Mouse (Mus musculus) embryo, embryonic 9.5 days (tissue): Measurements from ENCODE around the gene Lysmd2.
A peak's percentile ranks its signal among the peaks of the same experiment; 100 is the strongest.
"Not testable (repeated sequence)": the region's sequence is repeated elsewhere in the genome, so short reads cannot be mapped to it uniquely, and the experiment has no call there.

ENCODE experiments used
- DNase-seq: peaks from one replicate; pipeline ENCODE4 v3.0.0-alpha.2; 2017; ENCODE audit errors: extremely low spot score

The Lysmd2 gene

DNA sequence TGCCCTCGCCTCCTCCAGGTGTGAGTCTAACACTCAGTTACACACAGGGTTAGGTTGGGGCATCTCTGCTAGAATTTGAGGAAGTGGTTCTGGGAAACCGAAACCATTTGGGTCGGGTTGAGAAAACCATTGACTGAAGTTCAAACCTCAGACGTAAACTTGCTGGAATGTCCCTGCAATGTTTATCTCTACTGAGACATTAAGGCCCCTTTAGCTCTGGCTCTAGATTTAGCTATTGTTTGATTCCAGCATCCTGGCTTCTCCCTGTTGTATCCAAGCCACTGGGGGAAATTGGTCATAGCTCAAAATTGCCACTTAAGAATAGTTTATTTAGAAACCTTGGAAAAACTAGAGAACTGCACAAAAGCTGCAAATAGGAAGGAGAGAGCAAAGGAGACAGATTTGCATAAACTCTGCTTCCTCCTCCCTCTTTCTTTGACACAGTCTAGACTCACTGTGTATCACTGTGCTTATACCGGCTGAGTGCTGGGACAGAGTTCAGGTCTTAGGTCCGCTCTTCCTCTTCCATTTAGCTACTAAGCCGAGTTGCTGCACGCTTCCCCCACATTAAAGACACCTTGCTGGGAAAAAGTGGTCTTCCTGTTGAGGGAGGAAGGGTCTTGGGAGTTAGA, 5.4 kb downstream of the Lysmd2 start:
- no peak for DNase-seq

DNA sequence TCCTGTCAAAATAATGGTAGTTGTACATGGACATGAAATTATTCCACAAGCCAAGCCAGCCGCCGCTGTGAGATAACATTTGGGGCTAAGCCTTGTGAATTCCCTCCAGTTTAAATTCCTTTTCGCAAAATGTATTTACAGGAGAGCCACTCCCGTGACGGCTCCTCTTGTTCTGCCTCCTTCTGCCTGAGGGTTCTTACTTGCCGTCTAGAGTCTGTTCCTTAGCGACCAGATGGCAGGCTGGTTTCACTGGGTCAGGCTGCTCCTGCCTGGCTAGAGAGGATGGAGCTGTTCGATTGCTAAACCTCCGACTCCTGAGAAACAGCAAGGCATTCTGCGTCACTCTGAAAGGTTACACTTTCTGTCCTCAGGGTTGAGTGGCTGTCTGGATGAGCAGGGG, 6.6 kb downstream of the Lysmd2 start:
- DNase-seq, result no peak

DNA sequence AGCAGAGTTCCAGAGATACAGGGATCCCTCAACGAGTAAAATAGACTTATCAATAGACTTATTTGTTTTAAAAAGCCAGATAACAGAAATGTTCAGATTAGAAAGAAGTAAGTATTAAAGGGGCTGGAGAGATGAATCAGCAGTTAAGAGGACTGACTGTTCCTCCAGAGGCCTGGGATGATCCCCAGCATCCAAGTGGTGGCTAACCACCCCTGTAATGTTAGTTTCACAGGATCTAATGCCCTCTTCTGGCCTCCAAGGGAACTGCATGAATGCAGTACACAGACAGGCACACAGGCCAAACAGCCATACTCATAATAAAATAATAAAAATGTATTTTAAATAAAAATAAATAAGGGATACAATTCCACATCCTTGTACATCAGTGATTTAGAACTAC, 7.4 kb downstream of the Lysmd2 start:
- peak; percentile 35 for DNase-seq

DNA sequence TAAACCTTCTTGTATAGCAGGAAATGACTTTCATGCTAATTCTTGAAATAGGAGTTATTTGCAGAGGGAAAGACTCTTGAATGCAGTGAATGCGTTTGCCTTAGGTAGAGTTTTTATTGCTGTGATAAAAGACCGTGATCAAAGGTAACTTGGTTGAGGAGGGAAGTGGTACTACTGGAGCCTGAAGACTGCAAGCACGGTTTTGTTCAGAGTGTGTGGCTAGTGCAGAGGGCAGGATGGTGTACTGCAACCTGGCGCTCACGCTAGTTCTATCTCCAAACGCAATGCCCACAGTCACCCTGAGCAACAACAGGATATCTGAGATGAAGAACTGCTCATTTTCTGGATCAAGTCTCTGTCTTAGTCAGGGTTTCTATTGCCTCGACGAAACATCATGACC, 8.1 kb downstream of the Lysmd2 start:
- no peak for DNase-seq

DNA sequence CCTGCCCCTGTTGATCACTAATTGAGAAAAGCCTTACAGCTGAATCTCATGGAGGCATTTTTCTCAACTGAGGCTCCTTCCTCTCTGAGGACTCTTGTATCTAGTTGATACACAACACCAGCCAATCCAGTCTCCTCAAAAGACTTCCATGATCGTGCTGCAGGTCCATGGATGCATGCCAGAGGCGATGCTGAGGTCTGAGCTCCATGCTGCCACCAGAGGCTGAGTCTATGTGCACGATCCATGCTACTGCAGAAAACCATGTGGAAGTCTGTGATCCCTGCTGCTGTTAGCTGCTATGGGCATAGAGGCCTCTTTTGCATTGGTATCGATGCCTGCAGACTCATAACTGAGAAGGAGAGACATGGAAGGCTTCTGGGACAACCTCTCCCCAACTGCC, 8.7 kb downstream of the Lysmd2 start:
- DNase-seq, result no peak

DNA sequence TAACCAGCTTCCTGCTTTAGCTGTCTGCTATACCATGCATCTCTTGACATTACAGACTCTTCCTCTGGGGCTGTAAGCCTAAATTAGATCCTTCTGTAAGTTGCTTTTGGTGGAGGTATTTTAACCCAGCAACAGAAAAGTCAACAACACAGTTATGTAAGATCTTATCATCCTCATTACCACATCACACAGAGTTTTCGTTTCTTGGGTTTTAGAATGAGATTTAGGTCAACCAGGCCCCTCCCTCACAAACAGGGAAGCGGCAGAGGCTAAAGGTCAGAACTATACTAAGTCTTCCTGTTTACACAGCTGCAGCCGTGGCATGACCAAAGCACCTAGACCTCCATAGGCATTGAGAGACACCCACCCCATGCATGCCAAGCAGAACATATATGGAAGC, 19.9 kb downstream of the Lysmd2 start:
- peak; percentile 27 for DNase-seq

DNA sequence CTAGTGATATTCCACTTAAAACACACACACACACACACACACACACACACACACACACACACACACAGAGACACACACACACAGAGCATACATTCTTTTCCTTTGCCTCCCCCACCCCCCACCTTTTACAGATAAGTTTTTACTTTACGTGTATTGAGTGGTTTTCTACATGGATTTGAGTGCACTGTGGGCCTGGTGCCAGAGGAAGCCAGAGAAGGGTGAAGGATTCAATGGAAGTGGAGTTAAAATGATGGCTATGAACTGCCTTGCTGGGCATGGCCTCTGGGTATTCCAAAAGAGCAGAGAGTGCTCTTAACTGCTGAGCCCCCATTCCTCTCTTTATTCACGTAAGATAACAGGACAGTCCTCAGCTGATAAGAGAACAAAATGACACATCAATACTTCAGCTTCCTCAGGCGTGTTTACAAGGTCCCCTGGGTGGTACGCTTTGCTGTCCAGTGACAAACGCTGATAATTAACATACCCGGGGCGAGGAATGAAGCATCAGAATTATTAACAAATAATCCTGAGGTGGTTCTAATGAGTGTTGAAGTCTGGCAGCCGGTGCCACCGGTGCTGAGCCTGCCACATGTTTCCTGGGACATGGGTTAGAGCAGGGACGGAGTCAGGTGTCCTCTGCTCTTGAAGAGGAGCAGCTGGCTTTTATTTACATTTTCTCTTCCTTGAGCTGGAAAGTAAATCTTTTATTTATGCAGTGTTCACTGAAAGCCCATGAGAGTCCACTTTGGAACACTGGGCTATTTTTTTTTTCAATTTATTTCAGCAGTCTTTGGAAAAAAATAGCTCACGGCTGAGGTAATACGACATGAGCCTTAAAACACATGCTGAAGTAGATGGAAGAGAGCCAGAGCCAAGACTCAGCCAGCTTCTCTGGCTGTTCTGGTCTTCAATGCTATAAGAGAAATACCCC, 28.7 kb downstream of the Lysmd2 start:
- DNase-seq, result no peak

DNA sequence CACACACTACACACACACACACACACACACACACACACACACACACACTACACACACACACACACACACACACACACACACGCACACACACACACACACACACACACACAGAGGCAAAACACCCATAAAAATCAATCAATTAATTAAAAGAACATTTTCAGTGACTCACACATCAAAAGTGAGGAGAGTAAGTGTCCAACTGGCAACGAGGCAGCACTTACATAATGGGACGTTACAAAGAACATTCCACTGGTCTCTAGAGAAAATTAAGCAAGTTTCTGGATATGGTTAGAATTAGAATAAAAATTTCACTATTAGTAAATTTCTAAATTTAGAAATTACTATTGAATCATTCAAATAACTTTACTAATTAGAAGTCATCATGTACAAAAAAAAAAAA, 30.9 kb downstream of the Lysmd2 start:
- DNase-seq, result not testable (repeated sequence)

DNA sequence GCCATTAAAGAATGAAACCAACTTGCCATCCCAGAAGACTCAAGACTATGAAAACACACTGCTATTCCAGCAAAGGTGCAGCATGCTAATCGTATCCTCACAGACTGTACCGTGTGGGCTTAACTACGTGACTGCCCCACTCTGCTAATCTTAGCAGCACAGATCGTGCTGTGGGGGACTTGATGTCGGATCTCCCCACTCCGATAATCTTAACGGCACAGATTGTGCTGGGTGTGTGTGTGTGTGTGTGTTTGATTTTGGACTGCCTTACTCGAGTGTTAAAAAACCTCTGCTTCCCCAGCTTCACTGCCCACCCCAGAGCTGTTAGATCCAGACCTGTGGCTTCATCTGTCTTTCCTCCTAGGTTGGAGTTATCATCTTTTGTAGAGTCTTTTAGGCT, 35.4 kb downstream of the Lysmd2 start:
- no peak for DNase-seq

DNA sequence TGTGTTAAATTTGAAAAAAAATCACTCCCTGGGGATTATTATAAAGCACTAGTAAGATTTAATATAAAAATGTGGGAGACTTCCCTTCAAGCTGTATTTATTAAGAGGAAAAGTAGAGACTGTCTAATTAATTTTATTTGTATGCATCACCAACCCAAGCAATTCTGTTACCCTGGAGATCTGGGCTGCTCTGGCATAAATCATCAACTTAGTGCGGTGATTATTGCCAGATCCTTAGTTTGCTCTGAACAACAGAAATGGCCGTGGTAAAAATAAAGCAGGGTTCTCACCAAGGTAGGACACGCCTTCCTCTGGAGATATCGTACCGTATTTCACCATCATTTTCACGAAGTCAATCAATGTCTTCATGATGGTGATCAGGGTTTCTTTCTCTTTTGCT, 39.8 kb downstream of the Lysmd2 start:
- DNase-seq, result no peak

DNA sequence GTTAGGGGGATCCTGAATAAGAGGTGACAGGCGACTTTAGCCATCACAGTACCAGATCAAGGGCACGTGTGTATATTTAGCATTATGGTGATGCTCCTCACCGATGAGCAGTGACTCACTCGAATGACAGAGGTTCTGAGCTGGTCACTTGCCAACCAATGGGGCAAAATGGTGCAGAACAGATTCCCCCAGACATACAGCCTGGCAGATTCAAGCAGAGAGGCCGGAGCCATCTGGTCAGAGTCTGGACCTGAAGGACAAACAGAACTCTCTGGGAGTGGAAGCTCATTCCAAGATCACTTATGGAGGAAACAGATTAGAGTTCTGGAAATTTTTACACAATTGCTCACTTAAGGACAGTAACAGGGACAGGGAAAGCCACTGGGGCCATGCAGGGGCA, 41.1 kb downstream of the Lysmd2 start:
- DNase-seq, result no peak

DNA sequence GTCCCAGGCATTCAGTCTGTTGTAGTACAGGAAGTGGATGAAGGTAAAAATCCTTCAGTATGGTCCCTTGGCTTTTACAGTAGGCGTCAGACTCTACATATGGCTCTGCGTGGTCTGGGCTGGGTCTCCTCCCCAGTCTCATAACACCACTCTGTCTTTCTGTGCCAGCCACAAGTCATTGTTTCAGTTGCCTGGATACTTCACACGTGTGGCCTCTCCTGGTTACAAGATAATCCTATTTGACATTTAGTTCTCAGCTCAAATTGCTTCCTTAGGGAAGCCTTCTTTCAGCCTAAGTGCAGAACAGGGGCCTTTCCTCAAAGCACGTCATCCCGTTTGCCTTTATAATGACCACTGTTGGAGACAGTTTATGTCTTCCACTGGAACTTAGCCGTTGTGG, 47.2 kb downstream of the Lysmd2 start:
- DNase-seq, result no peak

DNA sequence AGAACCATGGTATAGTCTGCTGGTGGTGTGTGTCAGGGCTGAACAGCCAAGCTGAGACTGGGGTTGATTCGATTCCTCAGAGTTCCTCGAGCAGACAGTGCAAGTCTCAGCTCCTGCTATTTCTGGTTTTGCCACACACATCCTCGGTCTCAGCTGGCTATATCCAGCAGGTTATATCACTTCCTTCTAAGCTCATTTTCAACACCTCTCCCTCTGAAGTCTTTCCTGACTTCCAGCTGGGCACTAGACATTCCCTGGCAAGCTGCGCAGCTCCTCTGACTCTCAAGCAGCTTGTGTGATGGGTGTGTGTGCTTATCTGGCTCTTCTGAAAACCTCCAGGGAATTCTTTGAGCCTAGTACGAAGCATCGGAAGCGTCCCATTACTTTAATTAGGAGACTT, 50.7 kb downstream of the Lysmd2 start:
- DNase-seq, result no peak

DNA sequence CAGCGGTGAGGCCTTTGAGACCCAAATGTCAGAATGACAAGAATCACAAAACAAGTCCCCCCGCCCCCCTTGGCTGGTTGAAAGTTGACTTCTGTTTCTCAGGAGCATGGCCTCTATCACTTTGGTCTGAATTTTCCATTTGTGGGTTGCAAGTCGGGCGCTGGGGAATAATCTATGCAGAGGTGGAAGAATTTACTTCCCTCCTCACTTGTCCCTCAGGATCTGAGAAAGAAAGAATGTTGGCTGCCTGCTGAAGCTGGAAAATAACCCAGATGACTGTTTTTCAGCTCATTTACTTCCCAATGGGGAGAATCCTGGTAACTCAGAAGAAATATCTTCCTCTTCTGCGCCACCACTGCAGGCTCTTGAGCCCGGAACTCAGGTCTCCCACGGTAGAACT, 52.8 kb downstream of the Lysmd2 start:
- no peak for DNase-seq

DNA sequence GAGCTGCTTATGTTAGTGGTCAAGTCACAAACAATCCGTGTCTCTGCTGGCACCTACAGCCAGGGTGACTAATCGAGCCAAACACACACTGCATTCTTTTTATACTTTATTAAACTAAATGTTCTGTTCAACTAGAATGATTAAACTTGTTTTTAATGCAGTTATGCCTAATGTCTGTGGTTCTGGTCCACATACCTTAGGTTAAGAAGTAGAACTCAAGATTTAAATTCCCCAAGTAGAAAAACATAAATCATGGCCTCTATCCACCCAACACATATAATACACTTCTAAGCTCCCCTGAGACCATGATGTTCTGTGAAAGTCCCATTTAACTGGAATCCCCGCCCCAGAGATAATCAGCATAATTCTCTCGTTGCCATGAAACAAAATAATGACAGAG, 54.1 kb downstream of the Lysmd2 start:
- no peak for DNase-seq

DNA sequence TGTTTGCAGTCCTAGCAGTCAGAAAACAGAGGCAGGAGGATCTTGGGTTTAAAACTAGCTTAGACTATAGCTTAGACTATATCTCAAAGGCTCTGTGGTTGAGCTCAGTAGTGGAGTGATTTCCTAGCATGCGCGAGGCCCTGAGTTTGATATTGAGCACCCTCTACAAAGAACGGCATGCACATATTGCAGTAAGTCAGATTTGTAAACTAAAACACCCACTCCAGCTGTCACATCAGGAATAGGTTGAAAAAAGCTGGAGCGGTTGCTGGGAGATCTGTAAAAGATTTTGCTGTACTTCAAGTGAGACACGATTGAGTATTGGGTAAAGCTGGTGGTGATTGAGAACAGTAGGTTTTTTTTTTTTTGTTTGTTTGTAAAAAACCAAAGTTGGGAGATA, 55.1 kb downstream of the Lysmd2 start:
- DNase-seq, result no peak

DNA sequence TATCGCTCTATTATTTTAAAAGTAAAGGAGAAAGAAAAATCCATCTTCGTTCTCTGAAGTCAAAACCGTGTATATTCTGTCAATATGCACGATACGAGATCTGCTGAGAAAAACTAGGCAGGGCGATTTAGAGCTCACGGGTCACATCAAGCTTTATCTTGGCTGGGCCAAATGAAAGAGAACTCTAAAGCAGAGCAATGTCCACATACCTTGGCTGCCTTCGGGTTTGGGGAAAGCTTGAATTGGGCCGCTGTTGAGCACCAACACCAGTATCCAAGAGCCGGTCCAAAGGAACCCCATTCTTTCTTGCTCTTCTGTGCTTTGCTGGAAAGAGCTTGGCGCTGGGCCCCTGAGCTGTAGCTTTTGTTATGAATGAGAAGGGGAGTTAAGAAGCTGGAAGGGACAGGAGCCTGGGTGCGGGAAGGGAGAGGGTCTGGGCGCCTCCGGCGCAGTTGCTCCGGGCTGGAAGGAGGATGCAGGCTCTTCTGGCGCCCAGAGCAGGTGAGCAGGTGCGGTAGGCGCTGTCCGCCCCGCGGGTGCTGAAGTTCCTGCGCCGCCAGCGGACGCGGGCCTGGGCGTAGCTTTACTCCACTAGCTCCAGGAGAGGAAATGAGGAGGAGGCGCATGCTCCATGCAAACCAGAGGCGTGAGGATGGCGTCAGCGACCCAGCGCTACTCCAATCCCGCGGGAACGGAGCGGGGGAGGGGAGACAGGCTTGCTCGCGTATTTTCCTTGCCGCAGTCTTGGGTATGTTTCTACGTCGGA, 58.1 kb downstream of the Lysmd2 start, which contains the start of gene Scg3:
Gene Scg3 (minus strand): TSS at position 631 of the 766 bp plus-strand sequence.
- DNase-seq, result peak; percentile 87

DNA sequence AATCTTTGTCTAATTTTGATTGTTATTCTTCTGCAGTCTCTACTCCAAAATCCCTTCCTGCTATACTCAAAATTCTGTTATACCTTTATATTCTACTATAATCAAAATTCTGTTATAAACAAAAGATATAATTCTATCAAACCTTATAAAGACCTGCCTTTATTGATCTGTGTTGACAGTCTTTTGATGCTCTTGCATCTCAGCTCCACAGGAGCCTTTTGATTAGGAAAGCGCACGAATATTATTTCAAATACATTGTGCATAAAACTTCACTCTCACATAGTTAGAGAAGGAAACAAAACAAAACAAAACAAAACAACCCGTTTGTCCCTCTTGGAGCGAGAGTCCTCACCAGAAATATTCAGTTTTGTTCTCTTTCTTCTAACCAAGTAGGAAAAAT, 58.8 kb downstream of the Lysmd2 start:
- DNase-seq, result no peak

DNA sequence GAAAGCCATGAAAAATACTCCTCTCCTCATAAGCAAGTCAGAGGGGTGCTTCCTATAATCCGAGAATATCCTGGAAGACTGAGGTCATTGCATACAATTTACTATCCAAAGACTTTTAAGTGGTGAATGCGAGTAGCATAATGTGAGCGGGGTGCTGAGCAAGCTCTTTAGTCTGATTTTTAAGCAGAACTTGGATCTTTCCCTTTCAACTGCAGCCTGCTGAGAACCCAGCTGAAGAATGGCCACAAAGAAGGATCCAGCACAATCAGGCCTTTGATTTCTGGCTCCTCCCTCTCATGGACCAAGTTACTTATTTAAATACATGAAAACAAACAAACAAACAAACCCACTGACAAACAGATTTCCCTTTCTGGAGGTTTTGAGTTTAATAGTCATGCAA, 59.2 kb downstream of the Lysmd2 start:
- DNase-seq, result no peak
